Mouse (Mus musculus): ENCODE measurements around the gene Sf3a1.
A peak's percentile ranks its signal among the peaks of the same experiment; 100 is the strongest.

The Sf3a1 gene

GRCm38 (mm10) chr11:4217914-4218629 is 57.9 kb downstream of the Sf3a1 start, which contains the start of gene Castor1:
Gene Castor1 (plus strand): TSS chr11:4218225.
- DNase-seq (ENCODE audit: low spot score): peak; percentile 87

- no peak for DNase-seq (ENCODE audit: low spot score)
These were observed 58.5 kb downstream of the Sf3a1 start for GRCm38 (mm10) chr11:4218637-4219036.

GRCm38 (mm10) chr11:4219317-4219751 is 59.2 kb downstream of the Sf3a1 start:
- no peak for DNase-seq (ENCODE audit: low spot score)

- no peak for DNase-seq (ENCODE audit: low spot score)
These were observed 59.8 kb downstream of the Sf3a1 start for GRCm38 (mm10) chr11:4219908-4220307.

- DNase-seq (ENCODE audit: low spot score): peak; percentile 79
These were observed 60.6 kb downstream of the Sf3a1 start for GRCm38 (mm10) chr11:4220443-4221400.

GRCm38 (mm10) chr11:4222046-4222950 is 62.1 kb downstream of the Sf3a1 start:
- no peak for DNase-seq (ENCODE audit: low spot score)

GRCm38 (mm10) chr11:4223393-4224188 is 63.4 kb downstream of the Sf3a1 start:
- DNase-seq (ENCODE audit: low spot score): peak; percentile 42

- DNase-seq (ENCODE audit: low spot score): no peak
These were observed 64.1 kb downstream of the Sf3a1 start for GRCm38 (mm10) chr11:4224223-4224622.

- DNase-seq (ENCODE audit: low spot score): no peak
These were observed 66.6 kb downstream of the Sf3a1 start for GRCm38 (mm10) chr11:4226569-4227325.

GRCm38 (mm10) chr11:4228463-4228862 is 68.3 kb downstream of the Sf3a1 start:
- DNase-seq (ENCODE audit: low spot score): no peak

- no peak for DNase-seq (ENCODE audit: low spot score)
These were observed 69.7 kb downstream of the Sf3a1 start for GRCm38 (mm10) chr11:4229841-4230240.

- no peak for DNase-seq (ENCODE audit: low spot score)
These were observed 71.3 kb downstream of the Sf3a1 start for GRCm38 (mm10) chr11:4231435-4231834.
